Mouse (Mus musculus): ENCODE measurements at regions not wholly inside any gene's neighbourhood (a gene's known extent, or its start where the extent isn't known, plus 50 kb on each side); places are given as distances from the start of the nearest gene placed in this dataset.
"Not testable (repeated sequence)": the region's sequence is repeated elsewhere in the genome, so short reads cannot be mapped to it uniquely, and the experiment has no call there.

DNA sequence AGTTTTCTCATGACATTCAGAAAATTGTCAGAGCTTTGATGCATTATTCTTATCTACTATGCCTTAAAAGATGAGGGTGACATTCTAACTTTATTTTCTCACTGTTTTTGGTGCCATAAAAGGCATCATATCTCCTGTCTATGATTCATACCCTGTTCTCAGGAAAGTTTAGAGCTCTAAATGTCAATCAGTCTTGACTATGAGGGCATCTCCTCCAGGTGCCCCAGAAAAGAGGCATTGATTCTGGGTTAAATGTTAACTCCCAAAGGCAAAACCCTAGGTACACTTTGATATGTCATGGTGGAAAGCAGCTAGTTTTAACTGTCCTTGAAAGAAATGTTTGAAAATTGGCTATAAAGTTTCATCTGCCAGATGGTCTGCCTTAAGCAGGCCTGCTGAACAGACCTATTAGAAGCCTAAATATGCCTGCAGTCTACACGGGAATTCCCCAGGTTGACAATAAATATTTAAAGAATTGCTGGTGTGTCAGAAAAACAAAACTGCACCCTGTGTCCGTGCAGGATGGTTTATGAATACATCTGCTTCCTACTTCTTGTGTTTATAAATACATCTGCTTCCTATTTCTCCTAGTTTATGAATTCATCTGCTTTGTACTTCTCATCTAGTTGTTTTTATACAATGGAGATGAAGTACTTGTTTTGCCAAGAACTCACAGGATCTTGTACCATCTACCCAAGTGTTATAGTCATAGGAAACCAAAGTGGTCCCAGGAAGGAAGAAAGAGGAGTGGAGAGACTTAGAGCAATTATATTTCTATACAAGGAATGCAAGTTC, 172.3 kb downstream of the Snca start:
- in situ Hi-C loops (cut with MboI; ENCODE audit: low pct_ligation_motif_present, low pct_unique_long_range_greater_than_20kb, low sequenced_read_pairs) = no loop called here
- peaks cover 28% of the 10 kb centered on the region for H3K9me3 ChIP-seq (replicated peaks; ENCODE audit: low read length)
- H3K4me3 ChIP-seq (replicated peaks in 1 of 3; ENCODE audit: low read depth in 2 of 3, low read length in 2 of 3, poor library complexity in 1 of 3) = no peak overlapping the region
- H3K79me2 ChIP-seq (replicated peaks; ENCODE audit: control insufficient read depth, extremely low read depth, insufficient read depth, poor library complexity, severe bottlenecking) = no peaks in the 10 kb centered on the region
- DNase-seq (ENCODE audit: extremely low read depth) = no peak
- H3K27ac ChIP-seq (ENCODE audit: insufficient read depth, low read depth) = no peak overlapping the region
- H3K27me3 ChIP-seq (replicated peaks) = no peaks in the 10 kb centered on the region
- dilution Hi-C loops (cut with MboI; ENCODE audit: extremely low pct_ligation_motif_present, extremely low pct_unique_long_range_greater_than_20kb, low sequenced_read_pairs) = no loop called here
- no peaks in the 10 kb centered on the region for H3K36me3 ChIP-seq (replicated peaks in 1 of 2; ENCODE audit: control insufficient read depth in 1 of 2, insufficient read depth in 1 of 2, low read length in 1 of 2)
- no peaks in the 10 kb centered on the region for H3K4me1 ChIP-seq (ENCODE audit: control insufficient read depth in 1 of 2, insufficient read depth in 2 of 2)
- no peak overlapping the region for H3K9ac ChIP-seq (ENCODE audit: insufficient read depth, low read depth)
- H3K4me2 ChIP-seq (ENCODE audit: insufficient read depth, low read depth, poor library complexity, severe bottlenecking) = no peak overlapping the region
- TF ChIP-seq CHD1 (IDR thresholded peaks at IDR 0.05; ENCODE audit: low read depth, low read length) (no peak), KAT2A (IDR thresholded peaks at IDR 0.05; ENCODE audit: insufficient replicate concordance, low read length) (no peak), PAX5 (IDR thresholded peaks at IDR 0.05; ENCODE audit: low read length) (no peak), TCF12 (IDR thresholded peaks at IDR 0.05; ENCODE audit: low read depth, low read length) (no peak), ZKSCAN1 (IDR thresholded peaks at IDR 0.05; ENCODE audit: borderline replicate concordance, low read depth, low read length) (no peak), HCFC1 (IDR thresholded peaks at IDR 0.05; ENCODE audit: low read depth, low read length) (no peak), NRF1 (IDR thresholded peaks at IDR 0.05; ENCODE audit: low read depth, low read length) (no peak), USF1 (IDR thresholded peaks at IDR 0.05; ENCODE audit: low read depth, low read length) (no peak), MAFK (IDR thresholded peaks at IDR 0.05; ENCODE audit: insufficient replicate concordance, low read length) (no peak), E2F4 (IDR thresholded peaks at IDR 0.05; ENCODE audit: insufficient replicate concordance, low read depth, low read length) (no peak), RAD21 (IDR thresholded peaks at IDR 0.05; ENCODE audit: low read depth, low read length) (no peak), EP300 (IDR thresholded peaks at IDR 0.05; ENCODE audit: low read length) (no peak)

DNA sequence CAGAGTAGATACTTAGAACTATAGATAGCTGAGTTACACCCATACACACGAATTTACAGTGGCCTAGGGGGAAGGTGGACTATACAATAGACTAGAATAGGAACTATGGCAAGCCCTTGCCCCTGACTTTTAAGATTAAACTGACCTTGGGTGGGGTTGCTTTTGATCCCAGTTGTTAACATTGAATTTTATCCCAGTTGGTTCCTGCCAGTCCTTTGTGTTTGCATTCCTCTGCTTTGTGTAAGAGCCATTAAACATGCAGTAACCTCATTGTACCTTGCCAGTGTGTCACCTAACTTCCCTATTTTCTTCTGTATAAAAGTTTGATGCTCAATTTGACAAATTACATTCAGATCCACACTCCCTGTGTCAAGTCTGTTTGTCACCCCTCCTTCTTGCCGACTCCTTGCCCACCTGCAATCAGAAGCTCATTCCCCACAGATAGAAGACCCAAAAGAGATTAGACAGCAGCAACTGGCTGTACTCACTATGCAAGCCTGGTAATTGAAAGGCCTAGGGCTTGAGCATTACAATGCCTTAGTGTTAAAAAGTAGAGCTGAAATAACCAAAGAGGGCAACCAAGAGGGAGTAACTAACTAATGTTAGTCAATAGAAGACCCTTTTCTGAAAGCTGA, 182.6 kb downstream of the Snca start:
- H3K4me1 ChIP-seq (ENCODE audit: control insufficient read depth in 1 of 2, insufficient read depth in 2 of 2); H3K27me3 ChIP-seq (replicated peaks); DNase-seq (ENCODE audit: extremely low read depth); H3K9ac ChIP-seq (ENCODE audit: insufficient read depth, low read depth); dilution Hi-C loops (cut with MboI; ENCODE audit: extremely low pct_ligation_motif_present, extremely low pct_unique_long_range_greater_than_20kb, low sequenced_read_pairs); in situ Hi-C loops (cut with MboI; ENCODE audit: low pct_ligation_motif_present, low pct_unique_long_range_greater_than_20kb, low sequenced_read_pairs); H3K27ac ChIP-seq (ENCODE audit: insufficient read depth, low read depth); H3K79me2 ChIP-seq (replicated peaks; ENCODE audit: control insufficient read depth, extremely low read depth, insufficient read depth, poor library complexity, severe bottlenecking); H3K4me2 ChIP-seq (ENCODE audit: insufficient read depth, low read depth, poor library complexity, severe bottlenecking); H3K36me3 ChIP-seq (replicated peaks in 1 of 2; ENCODE audit: control insufficient read depth in 1 of 2, insufficient read depth in 1 of 2, low read length in 1 of 2); H3K4me3 ChIP-seq (replicated peaks in 1 of 3; ENCODE audit: low read depth in 2 of 3, low read length in 2 of 3, poor library complexity in 1 of 3): not testable (repeated sequence)
- H3K9me3 ChIP-seq (replicated peaks; ENCODE audit: low read length) = peaks cover 27% of the 10 kb centered on the region

Measured in CH12.LX (cell line).